Mouse (Mus musculus) spleen, adult 2 months (tissue): ENCODE results near the gene Rab4a. TPM values are rescaled to one million over a fixed set of nuclear protein-coding genes. Genes with fewer than 3 reads are reported as not detected.
A peak's percentile ranks its signal among the peaks of the same experiment; 100 is the strongest.

Experiments used
- DNase-seq, 2 experiments: peaks; one replicate each; pipeline versions ENCODE4 v3.0.0 to v3.0.0-alpha.2; 2012 to 2021; ENCODE audit warnings: low spot score in 2 of 2, low read depth in 1 of 2
- H3K27ac ChIP-seq: fragments of 200-500 bp; 2 replicates; pipeline ENCODE4 v1.5.1; 2012; ENCODE audit warnings: low read length, inconsistent platforms; ENCODE audit not compliant: insufficient read depth
- H3K27me3 ChIP-seq: fragments of 200-500 bp; 2 replicates; pipeline ENCODE4 v1.6.1; 2012; ENCODE audit warnings: mild to moderate bottlenecking, moderate library complexity, low read length, inconsistent platforms; ENCODE audit not compliant: control insufficient read depth, insufficient read depth
- H3K36me3 ChIP-seq: fragments of 200-500 bp; 2 replicates; pipeline ENCODE4 v1.6.1; 2012; ENCODE audit warnings: mild to moderate bottlenecking, low read length, inconsistent platforms; ENCODE audit not compliant: control insufficient read depth, insufficient read depth
- H3K4me1 ChIP-seq: fragments of 200-500 bp; 2 replicates; pipeline ENCODE4 v1.6.1; 2011; ENCODE audit warnings: inconsistent platforms; ENCODE audit not compliant: control insufficient read depth, insufficient read depth, insufficient read length
- H3K4me3 ChIP-seq: fragments of 200-500 bp; 2 replicates; pipeline ENCODE4 v1.5.1; 2011; ENCODE audit warnings: mild to moderate bottlenecking, inconsistent platforms; ENCODE audit not compliant: insufficient read depth, insufficient read length; ENCODE audit errors: extremely low read depth
- CTCF ChIP-seq: fragments of 200-500 bp; IDR thresholded peaks from 2 replicates; pipeline ENCODE4 v1.5.1; 2011; ENCODE audit warnings: mild to moderate bottlenecking, inconsistent platforms; ENCODE audit not compliant: insufficient read depth, insufficient read length, insufficient replicate concordance; ENCODE audit errors: extremely low read depth
- POLR2A ChIP-seq: fragments of 200-500 bp; IDR thresholded peaks from 2 replicates; pipeline ENCODE4 v1.6.1; 2011; ENCODE audit warnings: low read depth, low read length, inconsistent platforms
- WGBS: fragments of 180-500 bp; shearing (Covaris S2); methylation state at CpG from one replicate; pipeline ENCODE4 v1.1.7; 2018; 5-methylcytosine and 5-hydroxymethylcytosine counted together
- polyA plus RNA-seq: library from polyadenylated mRNA; depleted of rRNA; stranded (reverse); fragments of >200 nt; gene quantifications from 2 replicates; pipeline ENCODE4 v1.2.3, GENCODE M21; 2012

Gene Rab4a
- polyA plus RNA-seq, 1 experiment, result 4.2 TPM

- 95% methylated on average over 9 of the region's 9 CpGs for WGBS
- Histone ChIP-seq H3K27ac (no peak overlapping the region), H3K27me3 (no peaks in the 10 kb centered on the region), H3K36me3 (no peaks in the 10 kb centered on the region), H3K4me3 (no peak overlapping the region), H3K4me1 (peaks cover 5% of the 10 kb centered on the region)
- no peak for DNase-seq
- TF ChIP-seq CTCF (no peak), POLR2A (no peak)
These were observed 49.1 kb downstream of the Rab4a start for GRCm38 (mm10) chr8:123854733-123855475.

- 85% methylated on average over 3 of the region's 3 CpGs for WGBS
- no peaks in the 10 kb centered on the region for H3K36me3 ChIP-seq
- TF ChIP-seq POLR2A (no peak), CTCF (no peak)
These were observed 51.6 kb downstream of the Rab4a start for GRCm38 (mm10) chr8:123857361-123857760.

GRCm38 (mm10) chr8:123858574-123858940 lies 52.8 kb downstream of the Rab4a start:
- Histone ChIP-seq H3K4me3 (peak overlapping the region; percentile 78), H3K27me3 (no peaks in the 10 kb centered on the region), H3K4me1 (peaks cover 5% of the 10 kb centered on the region), H3K36me3 (no peaks in the 10 kb centered on the region), H3K27ac (peak overlapping the region; percentile 24; the same call in 1 of the 2 replicates)
- TF ChIP-seq CTCF (no peak), POLR2A (no peak)
- DNase-seq, result no peak
- 2% methylated on average over 17 of the region's 17 CpGs for WGBS

More at GRCm38 (mm10) chr8:123857361-123857760, 51.6 kb downstream of the Rab4a start:
- Histone ChIP-seq H3K4me1 (peaks cover 5% of the 10 kb centered on the region), H3K27me3 (no peaks in the 10 kb centered on the region), H3K4me3 (no peak overlapping the region), H3K27ac (no peak overlapping the region)
- no peak for DNase-seq

- TF ChIP-seq POLR2A (no peak), CTCF (no peak)
- under 1% methylated on average over 74 of the region's 79 CpGs for WGBS
- Histone ChIP-seq H3K4me1 (peaks cover 5% of the 10 kb centered on the region), H3K27ac (peak overlapping the region; percentile 24; the same call in 1 of the 2 replicates), H3K27me3 (no peaks in the 10 kb centered on the region), H3K36me3 (no peaks in the 10 kb centered on the region), H3K4me3 (peak overlapping the region; percentile 78)
- peak; percentile 82 to 91 for DNase-seq
These were observed 53.3 kb downstream of the Rab4a start for GRCm38 (mm10) chr8:123858941-123859647.

- H3K27me3 ChIP-seq, result no peaks in the 10 kb centered on the region
- peak within 1 kb of the TSS; percentile 78 for H3K4me3 ChIP-seq
- TF ChIP-seq POLR2A (no peak), CTCF (no peak)
- peak within 1 kb of the TSS; percentile 56; the same call in 1 of the 2 replicates for H3K27ac ChIP-seq
- 2% methylated on average over 48 of the region's 48 CpGs for WGBS
- H3K4me1 ChIP-seq, result peaks cover 5% of the 10 kb centered on the region
- H3K36me3 ChIP-seq, result no peaks in the 10 kb centered on the region
- peak in 1 of 2 experiments; percentile 33 for DNase-seq
These were observed 54.0 kb downstream of the Rab4a start, which contains the start of gene Ccsap for GRCm38 (mm10) chr8:123859648-123860259. Ccsap (minus strand) TSS chr8:123860209.

- Histone ChIP-seq H3K4me1 (peaks cover 5% of the 10 kb centered on the region), H3K27me3 (no peaks in the 10 kb centered on the region), H3K36me3 (no peaks in the 10 kb centered on the region), H3K4me3 (no peak overlapping the region), H3K27ac (no peak overlapping the region)
- TF ChIP-seq CTCF (no peak), POLR2A (no peak)
- DNase-seq, result no peak
- 71% methylated on average over 4 of the region's 4 CpGs for WGBS
These were observed 54.6 kb downstream of the Rab4a start for GRCm38 (mm10) chr8:123860386-123860785.
